15 mouse cellular contexts compared by ENCODE assay signal in the genomic region with DNA sequence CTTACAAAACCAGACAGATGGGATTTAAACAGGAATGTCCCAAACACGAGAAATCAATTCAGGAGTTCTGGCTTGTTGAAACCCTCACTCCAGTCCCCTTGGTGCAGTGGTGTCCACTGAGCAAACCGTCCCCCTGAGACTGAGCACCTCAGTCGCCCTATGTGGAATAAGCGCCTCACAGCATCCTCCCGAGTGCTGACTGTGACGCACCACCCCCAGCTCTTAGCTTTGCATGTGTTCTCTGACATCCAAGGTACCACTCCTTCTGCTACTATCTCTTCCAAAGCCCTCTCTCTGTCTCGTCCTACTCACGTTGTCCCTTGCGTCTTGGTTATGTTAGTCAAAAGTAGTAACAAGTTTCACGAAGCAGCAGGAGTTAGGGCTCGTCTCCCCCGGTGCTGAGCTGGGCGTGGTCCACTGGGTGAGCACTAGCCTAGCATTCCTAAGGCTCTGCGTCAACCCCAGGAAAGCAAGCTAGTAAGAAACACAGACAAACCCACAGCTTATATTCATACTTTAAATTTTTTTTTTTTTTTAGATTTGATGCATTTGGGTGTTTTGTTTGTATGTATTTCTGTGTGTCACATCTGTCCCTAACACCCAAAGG. TPM values are rescaled to one million over a fixed set of nuclear protein-coding genes. Genes with fewer than 3 reads are reported as not detected.
DNase-seq lines count a peak whose midpoint lies in the region; ATAC-seq lines count a peak whose summit lies in the region.
"Had no signal": no experiment of that assay in that cellular context is flagged by ENCODE, and none has a peak within 500 bp of the region (broad histone marks: within the 10 kb centered on the region; RNA-seq: fewer than 3 reads in every experiment).

No protein-coding gene starts in this region.

- no peaks in the 10 kb centered on the region for H3K36me3 ChIP-seq in heart, embryonic 14.5 days (ENCODE audit: control insufficient read depth, insufficient read depth, low read length)
- H3K36me3 ChIP-seq in lung, embryonic 15.5 days, result no peaks in the 10 kb centered on the region

- no peaks in the 10 kb centered on the region for H3K9me3 ChIP-seq in heart, embryonic 14.5 days (ENCODE audit: control insufficient read depth, low read length)
- H3K9me3 ChIP-seq in lung, embryonic 15.5 days, result no peaks in the 10 kb centered on the region
- H3K9me3 ChIP-seq: hindbrain, embryonic 15.5 days; midbrain, embryonic 12.5 days had no signal

- H3K4me2 ChIP-seq in heart, embryonic 14.5 days (ENCODE audit: low read length), result 0 out of 2 replicates have a peak overlapping the region, but pooled peaks have one; percentile 11
- peak overlapping the region; percentile 28 for H3K4me2 ChIP-seq in lung, embryonic 15.5 days
- H3K4me2 ChIP-seq: hindbrain, embryonic 15.5 days; midbrain, embryonic 12.5 days had no signal

- H3K4me1 ChIP-seq in heart, embryonic 14.5 days (ENCODE audit: control insufficient read depth in 2 of 2, insufficient read depth in 2 of 2, low read length in 2 of 2), result peaks cover 19 to 25% of the 10 kb centered on the region in 2 experiments
- H3K4me1 ChIP-seq in lung, embryonic 15.5 days, result peaks cover 25% of the 10 kb centered on the region

- H3K9ac ChIP-seq in heart, embryonic 14.5 days (ENCODE audit: low read length), result peak overlapping the region; percentile 38; the same call in 1 of the 2 replicates
- H3K9ac ChIP-seq in lung, embryonic 15.5 days, result no peak overlapping the region
- H3K9ac ChIP-seq: hindbrain, embryonic 15.5 days; liver, embryonic 14.5 days; midbrain, embryonic 12.5 days had no signal

- DNase-seq in heart, adult 9 months (ENCODE audit: low spot score in 2 of 2), result no peak
- peak; percentile 73 for DNase-seq in 3134 (ENCODE audit: extremely low read depth, insufficient read length, low spot score)
- peak; percentile 42 for DNase-seq in R1 (ENCODE audit: low read depth, low spot score)
- no peak for DNase-seq in cerebellum, postnatal 25 days
- DNase-seq in spleen, postnatal 4 days (ENCODE audit: low spot score in 2 of 2), result no peak
- DNase-seq: cerebellum, adult 11-12 months; gastrocnemius, postnatal 14 days; kidney, postnatal 36 days had no signal

- H3K4me3 ChIP-seq in heart, embryonic 14.5 days (ENCODE audit: control insufficient read depth in 1 of 2, insufficient read depth in 1 of 2, low read depth in 1 of 2, low read length in 2 of 2), result 0 out of 4 replicates have a peak overlapping the region, but pooled peaks of 1 of the 2 experiments have one; percentile 6
- H3K4me3 ChIP-seq in lung, embryonic 15.5 days, result no peak overlapping the region
- H3K4me3 ChIP-seq: hindbrain, embryonic 15.5 days; left cerebral cortex, adult 2 months; midbrain, embryonic 12.5 days had no signal

- no peak for ATAC-seq in heart, embryonic 14.5 days (ENCODE audit: insufficient number of reproducible peaks, insufficient read depth, low FRiP score, low read depth)
- ATAC-seq in lung, embryonic 15.5 days (ENCODE audit: borderline replicate concordance, extremely low read depth, low FRiP score, low TSS enrichment), result no peak
- no peak for ATAC-seq in megakaryocyte-erythroid progenitor cell, adult 5-6 weeks (replicated peaks; ENCODE audit: low FRiP score, low TSS enrichment, poor library complexity, severe bottlenecking)

- H3K27me3 ChIP-seq in heart, embryonic 14.5 days (ENCODE audit: control insufficient read depth, insufficient read depth, low read length), result no peaks in the 10 kb centered on the region
- H3K27me3 ChIP-seq in lung, embryonic 15.5 days, result no peaks in the 10 kb centered on the region
- H3K27me3 ChIP-seq: hindbrain, embryonic 15.5 days; midbrain, embryonic 12.5 days had no signal

- H3K27ac ChIP-seq in heart, embryonic 14.5 days (replicated peaks in 1 of 2; ENCODE audit: control insufficient read depth in 1 of 2, insufficient read depth in 1 of 2, low read depth in 2 of 2, low read length in 2 of 2), result peak overlapping the region; percentile 36 to 73; a peak in 1 of 4 replicates
- H3K27ac ChIP-seq in lung, embryonic 15.5 days, result no peak overlapping the region; the same call in 1 of the 2 replicates
- H3K27ac ChIP-seq: hindbrain, embryonic 15.5 days; left cerebral cortex, adult 2 months; liver, embryonic 14.5 days; midbrain, embryonic 12.5 days had no signal

- 55% methylated on average over 14 of the region's 14 CpGs for WGBS in heart, embryonic 14.5 days
- 49% methylated on average over 14 of the region's 14 CpGs for WGBS in lung, embryonic 15.5 days

RNA-seq across cellular contexts. Expression of a gene that starts 43.0 kb away (rescaled TPM):
- 58.6 and 60.9 TPM in 2 replicates for polyA plus RNA-seq in heart, embryonic 14.5 days (2014; fragmentation: Nextera tagmentation; extraction: Ambion mirVana)
- polyA plus RNA-seq in lung, embryonic 15.5 days (2015; fragmentation: Nextera tagmentation; extraction: Ambion mirVana), result 40.7 and 43.5 TPM in 2 replicates
- total RNA-seq in megakaryocyte-erythroid progenitor cell, adult 5-6 weeks (2014; fragmentation: Nextera tagmentation), result 40.2 and 46.4 TPM in 2 replicates
- 60.6 and 67.3 TPM in 2 replicates for total RNA-seq in megakaryocyte-erythroid progenitor cell, adult 5-6 weeks (2017)

RNA-seq across cellular contexts. Expression of a gene that starts 43.9 kb away (rescaled TPM):
- polyA plus RNA-seq in heart, embryonic 14.5 days (2014; fragmentation: Nextera tagmentation; extraction: Ambion mirVana), result 42.0 and 43.1 TPM in 2 replicates
- polyA plus RNA-seq in lung, embryonic 15.5 days (2015; fragmentation: Nextera tagmentation; extraction: Ambion mirVana), result 34.8 and 39.1 TPM in 2 replicates
- total RNA-seq in megakaryocyte-erythroid progenitor cell, adult 5-6 weeks (2014; fragmentation: Nextera tagmentation), result 16.7 and 19.4 TPM in 2 replicates
- 15.0 and 23.5 TPM in 2 replicates for total RNA-seq in megakaryocyte-erythroid progenitor cell, adult 5-6 weeks (2017)

Comparison
In these comparisons a context has a peak if more than half of its experiments do, and no peak if none do; other contexts are left out.
1. DNase-seq: peak in 3134 (single experiment) and R1 (single experiment); none in heart, adult 9 months (0 of 2), cerebellum, postnatal 25 days (0 of 2) and spleen, postnatal 4 days (0 of 2).